Mouse (Mus musculus) neural tube, embryonic 14.5 days (tissue): ENCODE results near the gene Stk24. TPM values are rescaled to one million over a fixed set of nuclear protein-coding genes. Genes with fewer than 3 reads are reported as not detected.
"Not testable (repeated sequence)": the region's sequence is repeated elsewhere in the genome, so short reads cannot be mapped to it uniquely, and the experiment has no call there.

Source experiments
- ATAC-seq: fragments of 200-750 bp; cut with Nextera tagmentation; 2 replicates; pipeline ENCODE4 v1.8.0; 2017; ENCODE audit warnings: low read depth, mild to moderate bottlenecking, moderate TSS enrichment, moderate library complexity
- H3K27ac ChIP-seq: fragments of 300-500 bp; sonication (generic); 2 replicates; pipeline ENCODE4 v1.5.1; 2014; ENCODE audit warnings: low read depth, mild to moderate bottlenecking, control low read depth, low read length, moderate library complexity, mixed read lengths
- H3K27me3 ChIP-seq: fragments of 300-500 bp; sonication (generic); 2 replicates; pipeline ENCODE4 v1.6.1; 2014; ENCODE audit warnings: low read length; ENCODE audit not compliant: control insufficient read depth, insufficient read depth
- H3K36me3 ChIP-seq: fragments of 300-500 bp; sonication (generic); 2 replicates; pipeline ENCODE4 v1.6.1; 2014; ENCODE audit warnings: low read length, mixed read lengths; ENCODE audit not compliant: control insufficient read depth, insufficient read depth
- H3K4me1 ChIP-seq: fragments of 300-500 bp; sonication (generic); 2 replicates; pipeline ENCODE4 v1.6.1; 2014; ENCODE audit warnings: low read length; ENCODE audit not compliant: control insufficient read depth, insufficient read depth
- H3K4me2 ChIP-seq: fragments of 300-500 bp; sonication (generic); 2 replicates; pipeline ENCODE4 v1.6.1; 2014; ENCODE audit warnings: mild to moderate bottlenecking, low read depth, low read length, control low read depth
- H3K4me3 ChIP-seq: fragments of 300-500 bp; sonication (generic); 2 replicates; pipeline ENCODE4 v1.5.1; 2014; ENCODE audit warnings: low read depth, low read length, control low read depth, mixed read lengths
- H3K9ac ChIP-seq: fragments of 300-500 bp; sonication (generic); replicated peaks from 2 replicates; pipeline ENCODE4 v1.6.1; 2014; ENCODE audit warnings: low read depth, mild to moderate bottlenecking, control low read depth, low read length, mixed read lengths
- H3K9me3 ChIP-seq: fragments of 300-500 bp; sonication (generic); 2 replicates; pipeline ENCODE4 v1.6.1; 2016; ENCODE audit warnings: low read length; ENCODE audit not compliant: control insufficient read depth
- WGBS: fragments of 180-500 bp; shearing (Covaris S2); extraction: QIAGEN DNeasy Blood & Tissue Kit; methylation state at CpG from one replicate; pipeline ENCODE4 v1.1.7; 2014; 5-methylcytosine and 5-hydroxymethylcytosine counted together
- polyA plus RNA-seq: library from polyadenylated mRNA; unstranded; fragments of >200 nt; fragmentation: Nextera tagmentation; extraction: Ambion mirVana; gene quantifications from 2 replicates; pipeline ENCODE4 v1.2.1, GENCODE M21; 2014

The Stk24 gene
- polyA plus RNA-seq, 1 experiment from 2014 or later = 19.9 TPM

- no peak for ATAC-seq
- 81% methylated on average over 6 of the region's 6 CpGs for WGBS
These were observed 34.9 kb upstream of the Stk24 start for GRCm38 (mm10) chr14:121414635-121415241.

GRCm38 (mm10) chr14:121413726-121414125, 33.9 kb upstream of the Stk24 start:
- ATAC-seq, H3K9ac ChIP-seq, H3K4me1 ChIP-seq, H3K36me3 ChIP-seq, H3K27ac ChIP-seq, H3K4me2 ChIP-seq, H3K4me3 ChIP-seq, H3K9me3 ChIP-seq, H3K27me3 ChIP-seq: not testable (repeated sequence)
- 100% methylated on average over 1 of the region's 1 CpGs for WGBS

More at GRCm38 (mm10) chr14:121414635-121415241, 34.9 kb upstream of the Stk24 start:
- Histone ChIP-seq H3K36me3 (no peaks in the 10 kb centered on the region), H3K4me2 (no peak overlapping the region), H3K9ac (no peak overlapping the region), H3K27me3 (no peaks in the 10 kb centered on the region), H3K4me3 (no peak overlapping the region), H3K9me3 (no peaks in the 10 kb centered on the region), H3K27ac (no peak overlapping the region), H3K4me1 (no peaks in the 10 kb centered on the region)

- Histone ChIP-seq H3K4me1 (no peaks in the 10 kb centered on the region), H3K9me3 (no peaks in the 10 kb centered on the region), H3K9ac (no peak overlapping the region), H3K4me2 (no peak overlapping the region), H3K36me3 (no peaks in the 10 kb centered on the region), H3K4me3 (no peak overlapping the region), H3K27me3 (no peaks in the 10 kb centered on the region), H3K27ac (no peak overlapping the region)
- WGBS = 88% methylated on average over 3 of the region's 3 CpGs
- ATAC-seq = no peak
These were observed 29.1 kb upstream of the Stk24 start for GRCm38 (mm10) chr14:121408944-121409343.

GRCm38 (mm10) chr14:121406943-121407342, 27.1 kb upstream of the Stk24 start:
- Histone ChIP-seq H3K4me2 (no peak overlapping the region), H3K27ac (no peak overlapping the region), H3K4me3 (no peak overlapping the region), H3K36me3 (no peaks in the 10 kb centered on the region), H3K9me3 (no peaks in the 10 kb centered on the region), H3K4me1 (no peaks in the 10 kb centered on the region), H3K9ac (no peak overlapping the region), H3K27me3 (no peaks in the 10 kb centered on the region)
- no peak for ATAC-seq
- 94% methylated on average over 7 of the region's 7 CpGs for WGBS

- Histone ChIP-seq H3K9ac (no peak overlapping the region), H3K4me3 (no peak overlapping the region), H3K27me3 (no peaks in the 10 kb centered on the region), H3K9me3 (no peaks in the 10 kb centered on the region), H3K36me3 (no peaks in the 10 kb centered on the region), H3K4me1 (no peaks in the 10 kb centered on the region), H3K4me2 (peak overlapping the region; percentile 45), H3K27ac (no peak overlapping the region)
- ATAC-seq = peak; percentile 34; the same call in 1 of the 2 replicates
- 54% methylated on average over 14 of the region's 15 CpGs for WGBS
These were observed 25.7 kb upstream of the Stk24 start for GRCm38 (mm10) chr14:121405546-121405945.

- Histone ChIP-seq H3K4me1 (no peaks in the 10 kb centered on the region), H3K36me3 (no peaks in the 10 kb centered on the region), H3K4me3 (peak overlapping the region; percentile 20; the same call in 1 of the 2 replicates), H3K27ac (no peak overlapping the region), H3K27me3 (no peaks in the 10 kb centered on the region), H3K9me3 (no peaks in the 10 kb centered on the region), H3K4me2 (peak overlapping the region; percentile 45), H3K9ac (no peak overlapping the region)
- peak; percentile 81 for ATAC-seq
- WGBS = 30% methylated on average over 13 of the region's 13 CpGs
These were observed 25.3 kb upstream of the Stk24 start for GRCm38 (mm10) chr14:121405120-121405519.

- 91% methylated on average over 6 of the region's 6 CpGs for WGBS
- Histone ChIP-seq H3K4me3 (no peak overlapping the region), H3K27ac (no peak overlapping the region), H3K36me3 (no peaks in the 10 kb centered on the region), H3K9ac (no peak overlapping the region), H3K9me3 (no peaks in the 10 kb centered on the region), H3K4me2 (no peak overlapping the region), H3K4me1 (no peaks in the 10 kb centered on the region), H3K27me3 (no peaks in the 10 kb centered on the region)
- no peak for ATAC-seq
These were observed 19.9 kb upstream of the Stk24 start for GRCm38 (mm10) chr14:121399676-121400075.

GRCm38 (mm10) chr14:121397471-121397870, 17.7 kb upstream of the Stk24 start:
- no peak overlapping the region for H3K9ac ChIP-seq
- H3K4me2 ChIP-seq = no peak overlapping the region
- WGBS = 35% methylated on average over 1 of the region's 1 CpGs
- H3K4me1 ChIP-seq = no peaks in the 10 kb centered on the region
- no peak for ATAC-seq
- no peaks in the 10 kb centered on the region for H3K27me3 ChIP-seq
- H3K27ac ChIP-seq = no peak overlapping the region
- no peaks in the 10 kb centered on the region for H3K36me3 ChIP-seq
- H3K9me3 ChIP-seq = no peaks in the 10 kb centered on the region
- no peak overlapping the region for H3K4me3 ChIP-seq

- no peak overlapping the region for H3K4me2 ChIP-seq
- H3K9me3 ChIP-seq = no peaks in the 10 kb centered on the region
- no peak for ATAC-seq
- WGBS = 85% methylated on average over 4 of the region's 4 CpGs
- no peaks in the 10 kb centered on the region for H3K4me1 ChIP-seq
- H3K27me3 ChIP-seq = no peaks in the 10 kb centered on the region
- no peaks in the 10 kb centered on the region for H3K36me3 ChIP-seq
- no peak overlapping the region for H3K4me3 ChIP-seq
- H3K9ac ChIP-seq = no peak overlapping the region
- H3K27ac ChIP-seq = no peak overlapping the region
These were observed 15.3 kb upstream of the Stk24 start for GRCm38 (mm10) chr14:121395125-121395524.
